18 mouse cellular contexts compared by ENCODE assay signal in the genomic region with DNA sequence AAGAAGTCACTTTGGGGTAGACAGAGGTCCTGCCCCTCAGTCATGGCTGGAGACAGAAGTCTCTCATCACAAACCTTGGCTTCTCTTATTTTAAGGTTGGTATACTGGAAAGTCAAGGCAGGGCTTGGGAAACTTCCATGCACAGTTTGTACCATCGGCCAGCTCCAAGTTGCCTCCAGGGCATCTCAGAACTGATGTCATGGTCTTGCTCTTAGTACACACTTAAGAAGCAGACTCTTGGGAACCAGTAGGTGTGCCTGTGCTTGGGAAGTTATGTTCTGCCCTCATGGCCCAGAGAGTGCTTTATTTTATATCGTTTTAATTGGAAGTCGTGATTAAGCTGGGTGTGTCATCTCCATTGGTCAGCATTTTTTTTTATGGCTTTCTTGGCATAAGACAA.
"Had no signal": no experiment of that assay in that cellular context is flagged by ENCODE, and none has a peak within 500 bp of the region (broad histone marks: within the 10 kb centered on the region; RNA-seq: fewer than 3 reads in every experiment).

No protein-coding gene starts in this region.

- H3K27ac ChIP-seq: lung, embryonic 15.5 days; macrophage; midbrain, embryonic 13.5 days; midbrain, embryonic 15.5 days; neural tube, embryonic 12.5 days; stomach, embryonic 15.5 days; stomach, postnatal 0 days had no signal

- H3K9ac ChIP-seq: liver, postnatal 0 days; lung, embryonic 15.5 days; midbrain, embryonic 13.5 days; midbrain, embryonic 15.5 days; neural tube, embryonic 12.5 days; stomach, embryonic 15.5 days had no signal

- H3K4me3 ChIP-seq: lung, embryonic 15.5 days; megakaryocyte, embryonic 14.5 days; midbrain, embryonic 13.5 days; midbrain, embryonic 15.5 days; neural tube, embryonic 12.5 days; stomach, embryonic 15.5 days had no signal

- DNase-seq: liver, postnatal 0 days; lung, adult 2 months; lung, postnatal 14 days; lung, postnatal 36 days; retina, postnatal 1 day; right cerebral cortex, adult 18-20 months; right cerebral cortex, postnatal 25 days; thymus, adult 2 months; thymus, postnatal 25 days; thymus, postnatal 4 days had no signal

- H3K27me3 ChIP-seq: lung, embryonic 15.5 days; midbrain, embryonic 13.5 days; midbrain, embryonic 15.5 days; neural tube, embryonic 12.5 days; stomach, embryonic 15.5 days had no signal

- H3K4me1 ChIP-seq: lung, embryonic 15.5 days; midbrain, embryonic 15.5 days; stomach, embryonic 15.5 days had no signal
